Mouse (Mus musculus) right cerebral cortex, postnatal 14 days (tissue): ENCODE results near the gene Erich2.

Experiments
- DNase-seq: peaks from one replicate; pipeline ENCODE4 v3.0.0; 2022

Erich2 gene

DNA sequence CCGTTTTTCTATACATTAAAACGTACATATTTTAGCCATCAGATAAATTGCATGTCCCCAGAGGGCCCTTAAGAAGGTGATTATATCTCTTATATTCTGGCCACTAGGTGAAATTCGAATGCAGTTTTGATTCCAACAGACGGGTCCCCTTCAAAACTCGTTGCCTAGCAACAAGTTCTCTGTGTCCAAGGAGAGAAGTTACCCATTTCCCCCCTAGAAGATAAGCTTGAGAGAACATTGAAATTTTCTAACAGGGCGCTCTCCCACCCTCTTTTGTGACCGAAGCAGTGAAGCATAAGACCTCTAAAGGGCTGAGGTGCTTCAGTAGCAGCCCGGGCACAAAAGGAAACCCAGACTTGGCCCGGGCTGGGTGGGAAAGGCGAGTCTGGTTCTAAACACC is at the start of gene Erich2:
Gene Erich2 (plus strand): TSS at position 324 of the 400 bp plus-strand sequence.
- no peak for DNase-seq

DNA sequence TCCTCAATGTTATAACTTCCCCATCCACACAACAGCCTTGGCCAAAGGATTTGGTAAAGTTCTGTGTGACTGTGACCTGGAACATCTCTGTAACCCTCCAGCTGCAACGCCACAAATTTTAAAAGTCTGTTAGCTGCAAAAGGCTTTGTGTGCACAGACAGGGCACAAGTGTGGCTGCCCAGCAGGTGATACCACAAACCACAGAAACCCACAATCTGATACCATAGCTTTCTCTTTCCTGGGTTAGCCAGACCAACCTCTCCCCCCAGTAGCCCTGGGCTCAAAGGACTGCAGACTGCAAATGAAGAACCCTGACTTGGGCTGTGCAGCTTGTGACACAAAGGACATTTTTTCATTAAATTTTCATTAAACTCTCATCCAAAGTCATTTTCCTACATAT is 45.0 kb upstream of the Erich2 start:
- no peak for DNase-seq

DNA sequence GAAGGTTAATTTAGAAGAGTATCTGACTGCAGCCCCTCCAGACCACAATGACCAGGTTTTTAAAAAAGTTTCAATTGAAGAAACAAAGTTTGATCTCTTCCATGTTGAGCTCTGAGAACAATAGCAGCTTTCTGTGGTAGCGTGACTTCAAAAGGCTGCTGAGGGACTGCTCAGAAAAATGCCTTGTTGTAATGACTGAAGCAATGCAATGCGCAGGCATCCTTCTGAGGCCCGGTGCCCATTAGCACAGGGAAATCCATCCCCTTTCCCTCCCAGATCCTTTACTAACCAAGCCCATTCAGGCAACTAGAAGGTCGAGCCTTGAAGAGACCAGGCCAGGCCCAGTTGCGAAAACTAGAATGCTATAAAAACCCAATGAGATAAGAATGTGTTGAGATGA is 37.5 kb upstream of the Erich2 start:
- DNase-seq: no peak

DNA sequence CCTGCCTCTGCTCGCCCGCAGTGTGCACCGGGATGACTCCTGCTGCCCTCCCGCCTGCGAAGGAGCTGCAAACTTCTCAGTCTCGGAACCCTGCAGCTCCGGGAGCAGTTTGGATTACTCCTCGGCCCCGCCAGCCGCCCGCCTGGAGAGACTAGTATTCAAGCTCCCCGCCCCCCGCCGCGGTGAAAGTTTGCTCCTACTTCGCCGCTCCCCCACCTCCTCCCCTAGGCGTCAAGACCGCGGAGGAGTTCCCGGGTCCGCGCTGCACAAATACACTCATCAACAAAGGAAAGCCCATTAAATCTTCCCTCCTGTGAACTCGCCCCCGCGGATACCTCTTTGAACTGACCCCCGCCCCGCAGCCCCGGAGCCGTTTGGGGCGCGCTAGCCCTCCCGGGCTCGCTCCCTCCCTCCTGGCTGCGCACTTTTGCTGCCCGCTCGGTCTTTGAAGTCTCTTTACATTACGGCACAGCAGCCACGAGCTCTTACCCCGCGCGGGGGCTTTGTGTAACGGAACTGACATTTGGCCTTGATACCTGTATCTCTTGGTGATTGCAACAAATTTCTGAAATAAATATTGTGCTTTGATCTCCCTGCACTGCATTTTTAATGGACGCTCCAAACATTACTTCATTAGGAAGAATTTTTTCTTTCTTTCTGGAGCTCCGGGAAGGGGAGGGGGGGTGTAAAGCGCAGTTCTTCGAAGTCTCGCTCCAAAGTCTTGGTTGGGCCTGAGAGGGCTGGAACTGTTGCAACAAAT is 36.6 kb upstream of the Erich2 start:
- DNase-seq: no peak

DNA sequence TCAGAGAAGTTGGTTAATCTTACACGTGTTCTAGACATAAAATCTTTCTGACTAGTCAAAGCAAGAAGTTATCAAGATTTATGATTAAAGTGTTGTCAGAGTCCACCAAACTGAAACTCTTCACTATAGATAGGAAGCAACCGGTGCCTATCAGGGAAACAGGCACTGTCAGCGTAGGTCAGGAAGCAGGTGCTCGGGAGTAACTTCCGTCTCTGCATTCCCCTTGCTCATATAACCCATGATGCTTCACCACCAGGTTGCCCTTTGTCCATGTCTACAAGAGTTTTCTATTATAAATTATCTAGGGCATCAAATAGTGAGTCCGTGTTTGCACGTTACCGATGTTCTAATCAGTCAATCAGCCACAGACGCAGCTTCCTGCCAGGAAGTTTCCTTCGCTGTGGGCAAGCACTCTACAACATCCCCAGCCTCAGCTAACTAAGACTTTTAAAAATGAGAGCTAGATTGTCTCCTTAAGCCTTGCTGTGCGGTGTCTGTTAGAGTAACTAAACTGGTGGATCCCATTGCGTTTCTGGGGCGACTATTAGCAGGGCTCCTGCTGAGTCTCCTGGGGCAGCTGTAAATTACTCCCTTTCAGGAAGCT is 10.8 kb upstream of the Erich2 start:
- DNase-seq: no peak

DNA sequence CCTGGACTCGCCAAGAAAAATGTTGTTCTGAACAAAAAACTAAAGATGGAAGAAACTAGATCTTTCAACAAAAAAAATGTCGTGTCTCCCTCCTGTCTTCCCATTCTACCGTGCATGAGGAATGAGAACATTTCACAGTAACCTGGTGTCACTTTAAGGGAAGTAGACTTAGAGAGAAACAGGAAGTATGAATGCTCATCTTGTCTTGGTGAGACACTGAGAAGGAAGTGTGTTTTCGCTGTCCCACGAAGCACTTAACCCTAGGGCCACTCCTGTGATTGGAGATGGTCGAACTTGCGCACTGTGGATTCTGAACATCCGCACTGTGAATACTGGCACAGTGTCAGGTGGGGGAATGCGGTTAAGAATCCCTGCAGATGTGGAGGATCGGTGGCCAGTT is 5.2 kb upstream of the Erich2 start:
- no peak for DNase-seq

DNA sequence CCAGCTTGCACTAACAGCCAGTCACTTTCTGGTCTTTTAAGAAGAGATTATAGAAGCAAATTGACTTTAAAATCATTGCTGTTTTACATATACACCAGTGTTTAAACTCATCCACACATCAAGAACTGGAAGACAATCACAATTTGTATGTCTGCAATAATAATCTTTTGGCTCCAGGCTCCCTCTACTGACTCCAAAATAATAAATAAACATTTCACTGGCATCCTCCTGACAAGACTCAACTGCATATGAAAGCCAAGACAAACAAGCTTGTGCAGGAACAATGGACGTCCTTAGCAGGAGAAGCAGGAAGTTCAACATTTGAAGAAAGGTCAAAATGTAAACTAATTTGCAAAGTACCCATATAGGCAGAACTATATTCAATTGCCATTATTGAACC is 3.4 kb upstream of the Erich2 start:
- DNase-seq: no peak

DNA sequence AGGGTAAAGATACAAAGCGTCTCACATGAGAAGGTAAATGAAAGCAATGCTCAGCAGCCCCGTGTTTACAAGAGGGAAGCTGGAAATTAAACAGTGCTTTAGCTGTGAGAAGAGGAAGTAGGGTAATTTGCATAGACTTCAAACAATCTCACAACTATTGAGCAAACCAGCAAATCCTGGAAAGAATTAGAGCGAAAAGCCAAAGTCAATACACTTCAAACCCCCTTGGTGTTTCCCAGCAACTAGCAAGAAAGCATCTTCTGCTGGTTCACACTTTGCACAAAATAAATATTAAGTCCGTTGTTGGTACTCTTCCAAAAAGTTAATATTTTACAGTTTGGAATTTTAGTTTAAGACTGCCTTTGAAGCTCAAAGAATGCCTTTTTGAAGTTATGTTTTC is 2.7 kb upstream of the Erich2 start:
- DNase-seq: no peak

DNA sequence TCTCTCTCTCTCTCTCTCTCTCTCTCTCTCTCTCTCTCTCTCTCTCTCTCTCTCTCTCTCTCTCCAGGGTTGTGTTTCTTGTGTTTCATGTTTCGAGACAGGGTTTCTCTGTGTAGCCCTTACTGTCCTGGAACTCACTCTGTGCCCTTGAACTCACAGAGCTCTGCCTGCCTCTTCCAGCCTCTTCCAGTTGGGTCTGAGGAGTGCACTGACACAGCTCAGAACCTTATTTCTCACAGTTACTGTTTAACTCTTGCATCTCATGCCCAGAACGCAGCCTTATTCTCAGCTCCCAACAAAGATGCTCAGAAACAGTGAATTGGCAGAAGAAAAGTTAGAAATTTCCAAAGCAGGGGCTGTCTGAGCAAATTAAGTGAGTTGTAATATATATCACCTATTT is 2.2 kb upstream of the Erich2 start:
- no peak for DNase-seq

DNA sequence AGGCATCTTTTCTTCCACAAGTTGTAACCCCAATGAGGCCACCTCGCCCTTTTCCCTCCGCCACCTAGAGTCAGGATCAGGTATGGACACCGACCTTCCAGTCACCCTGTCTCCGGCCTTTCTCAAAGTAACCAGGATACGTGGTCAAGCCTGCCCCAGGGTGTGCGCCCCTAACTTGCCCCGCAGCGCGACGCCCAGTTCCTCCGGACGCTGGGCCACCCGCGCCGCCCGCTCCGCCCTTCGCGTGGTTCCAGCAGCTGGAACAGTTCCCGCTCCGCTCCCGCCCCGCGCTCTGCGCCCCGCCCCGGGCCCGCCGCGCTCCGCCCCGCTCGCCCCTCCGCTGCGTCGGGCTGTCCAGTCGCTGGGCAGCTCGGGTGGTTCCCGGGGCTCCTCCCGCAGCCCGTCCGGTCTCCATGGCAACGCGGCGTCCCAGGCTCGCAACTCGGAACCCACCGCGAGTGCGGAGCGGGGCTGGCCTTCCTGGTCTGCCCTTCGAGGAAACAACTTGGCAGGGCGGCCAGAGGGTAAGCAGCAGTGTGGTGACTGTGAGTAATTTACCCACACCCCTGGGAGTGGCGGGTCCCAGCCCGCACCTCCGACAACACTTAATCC is 508 bp downstream of the Erich2 start:
- peak; percentile 71 for DNase-seq

DNA sequence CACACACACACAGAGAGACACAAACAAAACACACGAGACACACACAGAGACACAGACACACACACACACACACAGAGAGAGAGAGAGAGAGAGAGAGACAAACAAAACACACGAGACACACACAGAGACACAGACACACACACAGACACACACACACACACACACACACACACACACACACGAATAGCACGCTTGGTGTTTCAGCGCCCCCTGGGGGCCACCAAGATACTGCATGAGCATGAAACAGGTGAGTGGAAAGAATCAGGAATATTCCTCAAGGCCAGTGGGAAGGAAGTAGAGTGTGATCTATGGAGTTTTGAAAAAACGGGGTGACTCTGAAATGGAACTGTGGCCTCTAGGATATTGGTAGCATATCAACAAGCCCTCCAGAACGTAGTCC is 29.7 kb downstream of the Erich2 start:
- DNase-seq: peak; percentile 41

DNA sequence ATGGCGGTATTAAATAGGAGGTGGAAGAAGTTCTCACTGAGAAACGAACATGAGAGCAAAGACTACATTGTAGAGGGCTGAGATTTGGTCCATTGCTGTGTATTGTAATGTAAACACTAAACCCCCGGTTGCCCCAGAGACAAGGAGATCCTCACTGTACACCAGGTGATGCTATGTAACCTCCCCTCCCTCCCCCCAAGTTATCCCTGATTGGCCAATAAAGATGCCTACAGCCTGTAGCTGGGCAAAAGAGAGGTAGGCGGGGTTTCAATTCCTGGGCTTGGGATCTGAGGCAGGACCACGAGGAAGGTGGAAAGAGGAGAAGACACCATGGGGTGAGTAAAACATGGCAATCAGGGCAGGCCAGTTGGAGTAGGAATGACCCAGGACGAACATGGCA is 42.1 kb downstream of the Erich2 start:
- no peak for DNase-seq

DNA sequence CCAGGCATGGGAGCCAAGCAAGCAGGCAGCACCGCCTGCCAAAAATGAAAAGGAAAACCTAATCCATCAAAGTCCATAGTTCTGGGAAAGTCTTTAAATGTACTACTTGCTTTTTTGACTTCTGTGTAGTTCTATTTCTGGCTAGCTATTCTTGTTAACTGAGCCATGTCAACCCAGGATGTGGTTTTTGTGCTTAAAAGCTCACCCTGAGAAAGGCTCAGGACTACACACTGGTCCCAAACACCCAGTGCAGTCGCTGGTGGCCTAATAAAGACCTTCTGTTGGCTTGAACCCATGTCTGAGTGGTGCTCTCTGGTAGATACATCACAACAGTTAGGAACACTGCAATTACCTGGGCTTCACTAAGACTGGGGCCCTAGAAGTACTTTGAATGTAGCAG is 42.8 kb downstream of the Erich2 start:
- no peak for DNase-seq

DNA sequence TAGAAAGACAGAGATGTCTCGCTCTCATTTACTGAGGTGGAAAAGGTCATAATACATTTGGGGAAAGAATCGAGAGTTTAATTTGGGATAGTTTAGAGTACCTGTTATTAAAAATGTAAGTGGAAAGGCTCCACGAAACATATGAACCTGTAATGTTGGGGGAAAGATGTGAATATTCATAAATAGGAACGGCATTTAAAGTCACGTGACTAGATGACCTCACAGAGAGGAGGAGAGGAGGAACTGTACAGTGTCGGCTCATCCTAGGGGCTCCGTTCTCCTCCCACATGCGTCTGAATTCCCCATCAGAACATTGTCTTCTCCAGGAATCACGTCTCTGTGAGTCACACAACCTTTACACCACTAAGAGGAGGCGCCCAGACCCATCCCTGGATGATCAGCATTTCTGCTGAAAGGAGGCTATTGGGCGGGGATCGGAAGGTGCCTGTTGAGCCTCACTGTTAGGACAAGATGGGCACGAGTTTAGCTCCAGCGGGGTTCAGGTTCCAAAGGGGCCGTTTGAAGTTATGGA is 43.5 kb downstream of the Erich2 start:
- DNase-seq: no peak

DNA sequence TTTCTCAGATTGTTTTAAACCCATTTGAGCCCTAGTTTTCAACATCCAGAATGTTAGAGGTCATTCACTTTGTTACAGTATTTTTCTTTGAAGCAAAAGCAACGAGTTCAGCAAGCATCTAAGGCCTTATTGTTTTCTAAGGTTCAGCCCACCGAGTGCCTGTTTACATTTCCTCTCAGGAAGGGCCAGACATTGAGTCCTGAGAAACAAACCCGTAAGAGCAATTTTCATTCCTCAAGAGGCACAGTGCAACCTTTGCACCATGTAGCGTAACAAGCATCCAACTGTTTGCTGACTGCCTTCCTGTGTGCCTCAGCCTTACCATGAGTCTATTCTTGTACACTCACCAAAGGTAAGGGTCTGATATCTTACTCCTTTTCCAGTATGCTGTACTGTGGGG is 44.2 kb downstream of the Erich2 start, which contains the start of gene Gad1:
Gene Gad1 (plus strand): TSS at position 301 of the 400 bp plus-strand sequence.
- DNase-seq: no peak

DNA sequence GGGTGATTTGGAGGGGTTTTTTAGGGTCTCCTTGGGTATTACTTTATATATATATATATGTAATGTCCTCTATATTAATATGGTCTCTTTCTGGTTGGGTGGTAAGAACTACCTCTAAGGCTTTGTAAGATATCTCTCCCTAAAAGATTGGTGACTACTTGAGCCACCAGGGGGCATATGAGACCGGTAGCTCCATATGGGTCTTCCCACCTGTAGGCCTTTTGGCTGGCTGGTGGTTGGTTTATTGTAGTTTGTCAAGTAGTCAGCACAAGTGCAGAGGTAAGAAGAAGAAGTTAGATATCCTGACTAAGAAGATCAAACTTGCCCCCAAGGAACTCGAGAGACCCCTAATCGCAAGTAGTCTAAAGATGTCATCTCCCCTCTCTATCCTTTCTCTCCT is 45.2 kb downstream of the Erich2 start:
- DNase-seq: no peak

DNA sequence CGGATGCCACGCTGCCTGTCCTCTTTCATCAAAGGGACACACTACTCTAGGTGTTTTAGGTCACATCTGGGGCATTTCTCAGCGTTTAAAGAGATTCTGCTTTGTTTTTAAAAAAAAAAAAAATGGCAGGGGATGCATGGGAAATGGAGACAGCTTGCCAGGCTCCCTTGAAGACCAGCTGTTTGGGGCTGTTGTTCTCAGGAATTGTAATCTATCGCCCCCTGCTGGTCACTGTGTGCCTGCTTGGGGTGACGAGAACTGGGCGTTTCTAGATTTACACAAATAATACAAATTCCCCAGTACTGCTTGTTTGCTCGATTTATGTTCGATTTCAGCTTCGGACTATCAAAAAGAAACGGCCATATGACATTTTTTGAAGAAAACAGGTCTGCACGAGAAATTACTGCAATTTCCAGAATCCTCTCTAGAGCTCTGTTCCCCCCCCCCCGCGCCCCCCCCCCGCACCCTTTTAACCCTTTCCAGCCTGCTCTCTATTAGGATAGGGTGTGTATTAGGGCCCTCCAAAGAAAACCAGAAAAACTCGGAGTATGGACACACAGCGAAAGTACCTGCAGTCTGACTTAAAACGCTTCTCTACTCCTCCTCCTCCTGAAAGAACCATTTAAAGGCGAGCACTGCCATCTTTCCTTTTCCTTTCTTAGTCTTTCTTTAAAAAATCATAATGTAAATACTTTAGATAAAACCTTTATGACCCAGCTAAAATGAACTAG is 49.7 kb downstream of the Erich2 start:
- peak; percentile 86 for DNase-seq

DNA sequence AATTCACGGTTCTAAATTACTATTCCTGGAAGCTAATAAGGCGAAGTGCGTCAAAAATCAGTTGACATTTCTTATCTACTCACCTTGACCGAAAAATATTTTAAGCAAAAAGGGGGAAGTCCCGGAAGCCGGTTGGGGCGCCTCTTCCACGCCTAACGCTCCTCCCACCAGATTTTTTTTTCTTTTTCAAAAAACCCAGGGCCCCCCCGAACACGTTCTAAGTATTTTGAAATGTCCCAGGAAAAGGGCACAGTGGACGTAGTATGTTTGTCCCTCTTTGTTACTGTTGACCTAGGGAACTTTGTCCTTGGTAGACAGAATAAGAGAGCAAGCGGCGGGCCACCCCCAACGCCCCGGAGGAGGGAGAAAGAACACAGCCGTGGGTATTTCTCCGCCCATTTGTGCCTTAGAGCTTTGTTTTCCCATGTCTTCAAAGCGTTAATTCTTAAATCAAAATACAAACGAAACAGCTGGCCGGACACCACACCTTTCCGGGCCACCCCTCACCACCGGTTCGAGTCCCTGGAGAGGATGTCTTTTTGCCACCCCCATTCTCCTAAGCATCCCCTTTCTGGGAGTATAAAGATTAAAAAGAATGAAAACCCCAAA is 50.3 kb downstream of the Erich2 start:
- DNase-seq: no peak

DNA sequence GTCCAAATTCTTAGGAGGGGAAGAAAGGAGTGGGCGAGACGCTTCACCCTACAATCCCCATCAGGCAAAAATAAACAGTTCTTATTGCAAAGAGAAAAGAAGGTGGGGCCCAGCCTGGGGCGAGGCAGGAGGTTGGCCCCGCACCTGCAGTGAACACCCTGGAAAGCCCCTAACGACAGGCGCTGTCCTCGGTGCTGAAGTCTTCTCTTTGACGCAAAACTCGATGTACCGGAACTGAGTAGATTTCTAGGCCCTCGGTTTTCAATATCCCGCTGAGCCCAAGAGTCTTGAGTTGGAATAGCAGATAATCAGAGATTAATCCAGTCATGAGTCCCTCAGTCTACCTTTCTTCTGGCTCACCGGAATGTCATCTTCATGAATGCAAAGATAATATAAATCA is 50.9 kb downstream of the Erich2 start:
- no peak for DNase-seq

DNA sequence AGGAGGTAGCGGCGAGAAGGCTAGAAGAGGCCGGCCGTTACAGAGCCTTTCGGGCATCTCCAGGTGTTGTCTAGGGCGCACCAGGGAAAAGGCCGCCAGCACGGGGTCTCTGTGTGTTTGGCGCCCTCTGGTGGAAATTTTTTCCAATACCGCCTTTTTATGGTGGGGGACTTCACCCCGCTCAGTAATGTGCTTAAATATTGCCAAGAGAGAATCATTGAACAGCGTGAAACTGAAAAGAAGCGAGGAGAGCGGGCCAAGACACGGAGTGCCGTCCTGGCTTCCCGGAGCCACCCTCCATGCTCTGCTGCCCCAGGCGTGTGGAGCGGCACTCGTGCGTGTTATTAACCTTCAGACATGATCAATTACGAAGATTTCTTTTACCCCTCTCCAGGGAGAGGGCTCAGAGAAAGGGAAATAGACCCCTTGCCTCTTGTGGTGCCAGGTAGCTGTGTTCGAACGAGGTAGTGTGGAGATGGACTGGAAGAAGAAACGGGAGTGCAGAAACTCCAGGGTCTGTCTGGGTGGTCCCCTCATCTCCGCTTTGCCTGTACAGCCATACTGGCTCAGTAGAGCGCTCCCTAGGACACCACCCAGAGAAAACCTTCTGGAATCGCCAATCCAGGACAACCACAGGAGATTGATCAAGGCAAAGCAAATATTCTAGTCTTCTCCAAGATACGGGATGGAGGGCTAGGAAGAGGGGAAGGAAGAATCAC is 52.6 kb downstream of the Erich2 start:
- DNase-seq: peak; percentile 51

DNA sequence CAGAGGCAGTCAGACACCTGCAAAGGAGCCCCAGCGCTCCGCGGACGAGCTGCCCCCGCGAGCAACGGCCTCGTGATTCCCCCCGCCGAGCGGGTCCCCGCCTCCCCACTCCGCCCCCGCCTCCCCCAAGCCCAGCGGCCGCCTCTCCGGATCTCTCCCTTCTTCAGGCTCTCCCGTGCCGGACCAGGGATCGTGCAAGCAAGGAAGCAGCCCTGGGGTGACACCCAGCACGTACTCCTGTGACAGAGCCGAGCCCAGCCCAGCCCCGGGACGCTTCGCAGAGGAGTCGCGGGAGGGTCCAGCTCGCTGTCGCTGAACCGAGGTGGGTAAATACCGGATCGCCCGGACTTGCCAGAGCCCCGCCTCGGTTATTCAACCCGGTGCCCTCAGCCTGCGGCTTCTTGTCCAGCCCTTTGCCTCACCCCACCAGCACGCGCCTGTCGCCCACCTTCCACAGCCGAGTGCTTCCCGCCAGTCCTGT is 53.4 kb downstream of the Erich2 start:
- peak; percentile 42 for DNase-seq

DNA sequence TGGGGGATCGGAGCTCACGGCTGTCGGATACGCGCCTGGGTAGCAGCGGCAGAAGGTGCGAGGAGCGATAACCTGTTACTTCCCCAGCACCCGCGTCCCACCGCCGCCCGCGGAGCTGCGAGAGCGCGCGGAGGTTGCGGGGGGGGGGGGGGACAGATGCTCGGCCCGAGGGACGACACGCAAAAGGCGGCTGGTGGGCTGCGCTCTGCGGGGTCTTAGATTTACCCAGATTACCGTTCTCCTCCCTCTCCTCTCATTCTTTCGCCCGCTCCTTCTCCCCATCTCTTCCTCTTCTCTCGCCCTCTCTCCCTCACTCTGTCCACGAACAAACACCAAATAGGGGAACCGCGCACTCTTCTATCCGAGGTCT is 54.0 kb downstream of the Erich2 start:
- DNase-seq: no peak
